Mouse (Mus musculus): ENCODE results near the gene Ecpas.

DNA sequence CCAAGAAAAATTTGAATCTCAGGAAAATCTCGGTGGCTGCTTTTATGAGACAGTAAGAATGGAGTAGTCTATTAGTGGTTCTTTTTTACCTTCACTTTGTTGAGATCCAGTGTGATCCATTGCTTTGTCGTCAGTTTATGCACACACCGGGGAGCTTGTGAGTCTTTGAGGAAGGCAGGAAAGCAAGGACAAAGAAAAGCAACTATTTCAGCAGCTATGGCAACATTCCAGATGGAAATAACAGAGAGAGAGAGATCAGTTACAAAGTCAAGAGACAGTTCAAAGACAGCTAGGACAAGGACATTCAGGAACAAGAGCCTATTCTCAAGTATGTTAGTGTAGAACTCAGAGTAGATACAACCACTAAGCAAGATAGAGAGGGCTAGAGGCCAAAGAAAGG is 23.3 kb upstream of the Ecpas start:
- TF ChIP-seq E2F4 (IDR thresholded peaks at IDR 0.05; ENCODE audit: insufficient read depth) (no peak), MAX (IDR thresholded peaks at IDR 0.05; ENCODE audit: low read depth) (no peak), POLR2AphosphoS2 (IDR thresholded peaks at IDR 0.05; ENCODE audit: insufficient read length, low read depth) (no peak), POLR2A (IDR thresholded peaks at IDR 0.05; ENCODE audit: insufficient read length, low read depth) (no peak), MYOG (IDR thresholded peaks at IDR 0.05; ENCODE audit: control insufficient read depth in 1 of 3, insufficient read depth in 1 of 3, insufficient read length in 2 of 3, low read depth in 2 of 3) (no peak), TCF3 (IDR thresholded peaks at IDR 0.05; ENCODE audit: insufficient read length, low read depth) (no peak), MYOD1 (IDR thresholded peaks at IDR 0.05; ENCODE audit: control insufficient read depth in 1 of 3, insufficient read length in 2 of 3, low read depth in 2 of 3) (no peak), USF1 (IDR thresholded peaks at IDR 0.05; ENCODE audit: low read depth) (no peak), TCF12 (IDR thresholded peaks at IDR 0.05; ENCODE audit: insufficient read depth, poor library complexity, severe bottlenecking) (no peak)
